Mouse (Mus musculus) ES-Bruce4 (cell line): ENCODE results near the gene Arid1b.

ENCODE experiments used
- CTCF ChIP-seq: IDR thresholded peaks from one replicate; pipeline ENCODE4 v1.8.1; 2011; ENCODE audit warnings: low read depth, low read length
- POLR2A ChIP-seq: IDR thresholded peaks from one replicate; pipeline ENCODE4 v1.8.1; 2011; ENCODE audit warnings: low read length; ENCODE audit not compliant: insufficient read depth

DNA sequence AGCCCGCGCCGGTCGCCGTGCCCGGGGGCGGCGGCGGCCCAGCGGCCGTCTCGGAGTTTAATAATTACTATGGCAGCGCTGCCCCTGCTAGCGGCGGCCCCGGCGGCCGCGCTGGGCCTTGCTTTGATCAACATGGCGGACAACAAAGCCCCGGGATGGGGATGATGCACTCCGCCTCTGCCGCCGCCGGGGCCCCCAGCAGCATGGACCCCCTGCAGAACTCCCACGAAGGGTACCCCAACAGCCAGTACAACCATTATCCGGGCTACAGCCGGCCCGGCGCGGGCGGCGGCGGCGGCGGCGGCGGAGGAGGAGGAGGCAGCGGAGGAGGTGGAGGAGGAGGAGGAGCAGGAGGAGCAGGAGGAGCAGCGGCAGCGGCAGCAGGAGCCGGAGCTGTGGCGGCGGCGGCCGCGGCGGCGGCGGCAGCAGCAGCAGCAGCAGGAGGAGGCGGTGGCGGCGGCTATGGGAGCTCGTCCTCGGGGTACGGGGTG, 1.5 kb downstream of the Arid1b start:
- TF ChIP-seq POLR2A (no peak), CTCF (no peak)
